Mouse (Mus musculus) limb, embryonic 13.5 days (tissue): ENCODE measurements around the gene Zfp459. TPM values are rescaled to one million over a fixed set of nuclear protein-coding genes. Genes with fewer than 3 reads are reported as not detected.
"Not testable (repeated sequence)": the region's sequence is repeated elsewhere in the genome, so short reads cannot be mapped to it uniquely, and the experiment has no call there.

Experiments used
- ATAC-seq: fragments of 200-750 bp; cut with Nextera tagmentation; 2 replicates; pipeline ENCODE4 v1.8.0; 2017; ENCODE audit warnings: low read depth, moderate number of reproducible peaks, moderate TSS enrichment; ENCODE audit not compliant: low FRiP score
- H3K27ac ChIP-seq: fragments of 300-500 bp; sonication (generic); 2 replicates; pipeline ENCODE4 v1.5.1; 2015; ENCODE audit warnings: inconsistent platforms, mild to moderate bottlenecking, moderate library complexity
- H3K27me3 ChIP-seq: fragments of 300-500 bp; sonication (generic); 2 replicates; pipeline ENCODE4 v1.6.1; 2015; ENCODE audit warnings: mild to moderate bottlenecking, inconsistent platforms
- H3K36me3 ChIP-seq: fragments of 300-500 bp; sonication (generic); 2 replicates; pipeline ENCODE4 v1.6.1; 2015; ENCODE audit warnings: inconsistent platforms, mild to moderate bottlenecking, moderate library complexity
- H3K4me1 ChIP-seq: fragments of 300-500 bp; sonication (generic); 2 replicates; pipeline ENCODE4 v1.6.1; 2015; ENCODE audit warnings: inconsistent platforms
- H3K4me2 ChIP-seq: fragments of 300-500 bp; sonication (generic); replicated peaks from 2 replicates; pipeline ENCODE4 v1.6.1; 2015; ENCODE audit warnings: inconsistent platforms, mild to moderate bottlenecking, moderate library complexity
- H3K4me3 ChIP-seq: fragments of 300-500 bp; sonication (generic); 2 replicates; pipeline ENCODE4 v1.5.1; 2015; ENCODE audit warnings: moderate library complexity, mild to moderate bottlenecking, inconsistent platforms
- H3K9ac ChIP-seq: fragments of 300-500 bp; sonication (generic); 2 replicates; pipeline ENCODE4 v1.6.1; 2015; ENCODE audit warnings: mild to moderate bottlenecking, inconsistent platforms
- H3K9me3 ChIP-seq: fragments of 300-500 bp; sonication (generic); 2 replicates; pipeline ENCODE4 v1.6.1; 2016; ENCODE audit warnings: inconsistent platforms
- WGBS: fragments of 180-500 bp; shearing (Covaris S2); methylation state at CpG from one replicate; pipeline ENCODE4 v1.1.7; 2015; 5-methylcytosine and 5-hydroxymethylcytosine counted together
- polyA plus RNA-seq: library from polyadenylated mRNA; unstranded; fragments of >200 nt; fragmentation: Nextera tagmentation; extraction: Ambion mirVana; gene quantifications from 2 replicates; pipeline ENCODE4 v1.2.1, GENCODE M21; 2015

The Zfp459 gene
- polyA plus RNA-seq, 1 experiment from 2014 or later: 1.7 TPM

DNA sequence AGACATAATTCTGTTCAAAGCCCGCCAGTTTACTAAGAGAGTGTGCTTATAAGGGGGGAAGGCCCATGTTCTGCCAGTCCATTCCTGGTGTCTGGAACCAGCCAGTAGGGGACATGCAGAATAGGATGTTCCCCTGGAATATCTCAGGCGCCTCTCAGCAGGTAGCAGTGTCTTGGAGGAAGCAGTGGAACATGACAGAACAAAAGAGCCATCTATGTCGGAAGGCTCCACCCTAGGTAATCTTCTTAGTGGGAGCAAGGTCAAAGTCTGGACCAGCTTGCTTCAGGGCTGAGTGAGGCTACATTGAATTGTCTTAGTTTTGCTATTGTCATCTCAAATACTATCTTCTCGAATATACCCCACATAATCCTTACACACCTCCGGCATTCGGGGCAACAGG lies 5.5 kb downstream of the Zfp459 start:
- no peak overlapping the region for H3K27ac ChIP-seq
- no peak overlapping the region for H3K4me3 ChIP-seq
- no peaks in the 10 kb centered on the region for H3K36me3 ChIP-seq
- 94% methylated on average over 6 of the region's 6 CpGs for WGBS
- H3K9me3 ChIP-seq: no peaks in the 10 kb centered on the region
- H3K9ac ChIP-seq: no peak overlapping the region
- H3K4me1 ChIP-seq: 0 out of 2 replicates have a peak, but pooled peaks cover 3% of the 10 kb centered on the region
- ATAC-seq: no peak
- no peak overlapping the region for H3K4me2 ChIP-seq
- no peaks in the 10 kb centered on the region for H3K27me3 ChIP-seq

DNA sequence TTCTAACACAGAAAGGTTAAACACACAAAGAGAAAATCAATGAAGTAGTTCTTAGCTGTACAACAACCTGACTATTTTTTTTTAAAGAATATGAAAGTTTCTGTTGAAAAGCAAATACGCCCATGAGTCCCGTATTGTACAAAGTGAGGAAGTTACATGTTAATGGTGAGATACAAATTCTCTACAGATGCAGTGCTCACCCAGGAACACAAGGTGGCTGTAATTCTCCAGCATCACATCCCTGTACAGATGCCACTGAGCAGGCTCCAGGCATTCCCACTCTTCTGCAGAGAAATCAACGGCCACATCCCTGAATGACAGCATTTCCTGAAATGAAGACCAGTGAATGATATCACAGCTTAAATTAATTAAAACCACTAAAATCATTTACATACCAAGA lies 7.6 kb downstream of the Zfp459 start:
- H3K27me3 ChIP-seq, H3K9me3 ChIP-seq, H3K27ac ChIP-seq, H3K4me1 ChIP-seq, H3K9ac ChIP-seq, H3K4me2 ChIP-seq, ATAC-seq, H3K36me3 ChIP-seq, H3K4me3 ChIP-seq: not testable (repeated sequence)
- 73% methylated on average over 3 of the region's 3 CpGs for WGBS

DNA sequence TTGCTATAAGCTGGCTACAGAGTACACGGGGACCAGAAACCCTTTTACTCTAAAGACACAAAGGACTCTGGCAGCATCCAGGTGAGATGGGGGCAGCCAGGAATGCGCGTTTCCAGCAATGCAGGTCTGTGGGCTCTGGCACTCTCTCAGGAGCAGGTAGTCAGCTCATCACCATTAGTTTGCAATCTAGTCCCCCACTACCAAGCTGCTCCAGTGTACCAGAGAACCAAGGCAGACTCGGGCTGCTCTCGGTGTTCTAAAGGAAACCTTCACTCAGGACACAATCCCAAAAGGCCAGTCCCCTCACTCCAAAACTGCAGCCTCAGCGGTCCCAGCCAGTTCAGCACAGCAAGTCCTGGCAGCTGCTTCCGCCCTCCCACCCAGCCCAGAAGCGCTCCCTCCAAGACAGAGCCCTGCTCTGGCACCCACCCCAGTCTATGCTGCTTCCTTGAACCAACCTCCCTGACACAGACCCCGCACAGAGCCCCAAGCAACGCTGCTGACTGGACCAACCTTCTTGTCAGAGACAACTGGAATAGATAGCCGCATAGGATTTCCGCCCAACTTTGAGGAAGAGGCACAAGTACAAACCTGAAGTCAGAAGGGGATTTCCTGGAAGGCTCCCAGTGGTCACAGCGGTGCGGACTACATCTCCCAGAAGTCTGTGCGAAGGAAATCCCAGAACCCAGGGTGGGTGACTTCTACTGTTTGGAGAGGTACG lies 21.9 kb downstream of the Zfp459 start, which contains the start of gene Zfp429:
Gene Zfp429 (minus strand): TSS at position 637 of the 721 bp plus-strand sequence.
- not testable (repeated sequence) for H3K4me1 ChIP-seq, H3K9me3 ChIP-seq, H3K36me3 ChIP-seq, H3K27me3 ChIP-seq, H3K27ac ChIP-seq
- Histone ChIP-seq H3K4me3 (peak within 1 kb of the TSS; percentile 62), H3K9ac (peak within 1 kb of the TSS; percentile 66), H3K4me2 (peak within 1 kb of the TSS; percentile 64)
- peak; percentile 96 for ATAC-seq
- 4% methylated on average over 16 of the region's 16 CpGs for WGBS

DNA sequence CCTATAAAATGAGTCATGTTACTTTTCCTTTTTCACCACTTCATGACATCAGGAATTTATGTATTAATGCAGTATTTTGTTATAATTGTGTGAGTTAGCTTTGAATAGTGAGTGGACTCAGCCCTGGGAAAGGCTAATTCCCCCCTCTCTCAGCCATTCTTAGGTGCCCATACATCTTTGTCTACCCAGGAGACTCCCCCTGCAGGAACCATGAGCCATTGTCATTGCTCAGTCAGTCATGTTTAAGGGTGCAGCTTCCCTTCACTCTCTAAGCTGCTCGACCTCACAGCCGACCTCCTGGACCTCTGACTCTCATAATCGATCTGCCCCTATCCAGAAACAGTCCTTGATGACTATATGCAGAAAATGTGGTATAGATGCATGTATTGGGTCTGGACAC lies 45.0 kb downstream of the Zfp459 start:
- not testable (repeated sequence) for H3K36me3 ChIP-seq, H3K4me1 ChIP-seq, H3K27me3 ChIP-seq, H3K27ac ChIP-seq, H3K4me3 ChIP-seq, H3K4me2 ChIP-seq, H3K9ac ChIP-seq, H3K9me3 ChIP-seq, ATAC-seq
- 86% methylated on average over 3 of the region's 3 CpGs for WGBS

DNA sequence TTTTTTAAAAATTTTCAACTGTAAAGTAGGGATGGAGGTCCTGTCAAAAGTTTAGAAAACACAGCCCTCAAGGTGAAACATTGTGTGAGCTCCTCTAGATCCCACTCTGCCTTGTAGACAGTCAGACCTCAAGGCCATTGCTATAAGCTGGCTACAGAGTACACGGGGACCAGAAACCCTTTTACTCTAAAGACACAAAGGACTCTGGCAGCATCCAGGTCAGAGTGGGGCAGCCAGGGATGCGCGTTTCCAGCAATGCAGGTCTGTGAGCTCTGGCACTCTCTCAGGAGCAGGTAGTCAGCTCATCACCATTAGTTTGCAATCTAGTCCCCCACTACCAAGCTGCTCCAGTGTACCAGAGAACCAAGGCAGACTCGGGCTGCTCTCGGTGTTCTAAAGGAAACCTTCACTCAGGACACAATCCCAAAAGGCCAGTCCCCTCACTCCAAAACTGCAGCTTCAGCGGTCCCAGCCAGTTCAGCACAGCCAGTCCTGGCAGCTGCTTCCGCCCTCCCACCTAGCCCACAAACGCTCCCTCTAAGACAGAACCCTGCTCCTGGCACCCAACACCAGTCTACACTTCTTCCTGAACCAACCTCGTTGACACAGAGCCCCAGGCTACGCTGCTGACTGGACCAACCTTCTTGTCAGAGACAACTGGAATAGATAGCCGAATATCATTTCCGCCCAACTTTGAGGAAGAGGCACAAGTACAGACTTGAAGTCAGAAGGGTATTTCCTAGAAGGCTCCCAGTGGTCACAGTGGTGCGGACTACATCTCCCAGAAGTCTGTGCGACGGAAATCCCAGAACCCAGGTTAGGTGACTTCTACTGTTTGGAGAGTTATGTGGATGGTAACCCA lies 45.9 kb downstream of the Zfp459 start, which contains the start of the genes Gm28041 and Zfp456:
Gene Gm28041 (minus strand): TSS at position 684 of the 862 bp plus-strand sequence.
Gene Zfp456 (minus strand): TSS at position 761 of the 862 bp plus-strand sequence.
- peak within 1 kb of the TSS; percentile 48 for H3K4me3 ChIP-seq
- peak within 1 kb of the TSS; percentile 48; the same call in 1 of the 2 replicates for H3K9ac ChIP-seq
- not testable (repeated sequence) for H3K36me3 ChIP-seq, H3K27me3 ChIP-seq, H3K27ac ChIP-seq, H3K9me3 ChIP-seq, H3K4me1 ChIP-seq
- whole genome bisulfite sequencing: 16% methylated on average over 13 of the region's 15 CpGs
- peak within 1 kb of the TSS; percentile 62 for H3K4me2 ChIP-seq
- ATAC-seq: peak; percentile 95

DNA sequence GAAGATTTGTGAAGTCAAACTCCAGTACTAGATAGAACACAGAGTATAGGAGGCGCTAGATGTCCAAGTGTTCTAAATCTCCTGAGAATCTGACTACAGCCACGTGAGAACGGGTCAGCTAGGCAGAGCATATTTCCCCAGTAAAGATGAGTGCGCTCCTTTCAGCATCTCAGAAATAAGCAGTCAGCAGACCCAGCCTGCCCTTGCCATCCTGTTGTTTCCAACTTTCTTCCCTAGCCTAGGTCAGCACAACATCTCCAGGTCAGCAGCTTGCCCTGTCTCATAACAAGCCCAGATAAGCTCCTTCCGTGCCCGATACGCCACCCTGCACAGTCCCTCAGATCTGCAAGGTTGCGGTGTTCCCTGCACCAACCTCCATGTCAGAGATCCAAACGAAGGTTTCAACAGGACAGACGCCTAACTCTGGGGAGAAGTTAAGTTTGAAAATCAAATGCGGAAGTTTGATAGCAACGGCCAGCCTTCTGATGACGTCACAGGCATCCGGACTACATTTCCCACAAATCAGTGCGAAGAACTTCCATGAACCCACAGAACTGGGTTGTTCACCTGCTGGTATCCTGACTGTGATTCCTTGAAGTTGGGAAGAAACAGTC lies 61.0 kb downstream of the Zfp459 start, which contains the start of the genes Gm28044 and Zfp953:
Gene Gm28044 (minus strand): TSS at position 406 of the 614 bp plus-strand sequence.
Gene Zfp953 (minus strand): TSS at position 475 of the 614 bp plus-strand sequence.
- 0 out of 2 replicates have a peak, but pooled peaks cover 3% of the 10 kb centered on the region for H3K4me1 ChIP-seq
- ATAC-seq: peak; percentile 94
- peak within 1 kb of the TSS; percentile 84 for H3K9ac ChIP-seq
- H3K36me3 ChIP-seq: no peaks in the 10 kb centered on the region
- peak within 1 kb of the TSS; percentile 82 for H3K4me3 ChIP-seq
- 0% methylated on average over 15 of the region's 15 CpGs for WGBS
- peak within 1 kb of the TSS; percentile 79 for H3K4me2 ChIP-seq
- H3K9me3 ChIP-seq: no peaks in the 10 kb centered on the region
- H3K27me3 ChIP-seq: no peaks in the 10 kb centered on the region
- peak within 1 kb of the TSS; percentile 39; the same call in 1 of the 2 replicates for H3K27ac ChIP-seq

Other genes starting within 250 kb of the Zfp459 start
- gene Rsl1, start 248.2 kb downstream of the Zfp459 start, polyA plus RNA-seq: 7.9 and 9.5 TPM in 2 replicates
- 2.8 and 3.0 TPM in 2 replicates for gene Zfp455, start 226.9 kb downstream of the Zfp459 start, polyA plus RNA-seq
- gene Zfp458, start 143.0 kb downstream of the Zfp459 start, polyA plus RNA-seq: 2.0 and 2.3 TPM in 2 replicates
- 0.51 and 0.66 TPM in 2 replicates for gene Zfp457, start 114.9 kb downstream of the Zfp459 start, polyA plus RNA-seq
- gene Zfp595, start 88.8 kb downstream of the Zfp459 start, polyA plus RNA-seq: 2.4 and 2.5 TPM in 2 replicates
- not detected in 2 replicates for gene Gm28044, start 60.9 kb downstream of the Zfp459 start, polyA plus RNA-seq
- gene Zfp953, start 60.8 kb downstream of the Zfp459 start, polyA plus RNA-seq: 0.69 and 1.2 TPM in 2 replicates
- gene Gm28041, start 45.7 kb downstream of the Zfp459 start, polyA plus RNA-seq: 0.32 and 0.36 TPM in 2 replicates
- gene Zfp456, start 45.6 kb downstream of the Zfp459 start, polyA plus RNA-seq: 1.6 and 1.7 TPM in 2 replicates
- gene Zfp429, start 21.6 kb downstream of the Zfp459 start, polyA plus RNA-seq: 5.6 and 7.9 TPM in 2 replicates
- gene Zfp874a, start 30.2 kb upstream of the Zfp459 start, polyA plus RNA-seq: 11.5 and 11.6 TPM in 2 replicates
- gene Zfp874b, start 62.8 kb upstream of the Zfp459 start, polyA plus RNA-seq: 3.2 and 3.8 TPM in 2 replicates
- 21.4 and 22.1 TPM in 2 replicates for gene Zfp58, start 79.1 kb upstream of the Zfp459 start, polyA plus RNA-seq
- gene Gm26965, start 104.7 kb upstream of the Zfp459 start, polyA plus RNA-seq: not detected in 2 replicates
- 25.4 and 26.5 TPM in 2 replicates for gene Zfp87, start 104.8 kb upstream of the Zfp459 start, polyA plus RNA-seq
- gene Zfp748, start 132.4 kb upstream of the Zfp459 start, polyA plus RNA-seq: 15.3 and 15.9 TPM in 2 replicates
- 4.5 TPM in 2 replicates for gene Zfp729b, start 188.3 kb upstream of the Zfp459 start, polyA plus RNA-seq
- gene Gm49345, start 216.4 kb upstream of the Zfp459 start, polyA plus RNA-seq: 0.59 TPM in 1 of 2 replicates, not detected in the other
- 3.2 and 3.6 TPM in 2 replicates for gene Zfp729a, start 216.4 kb upstream of the Zfp459 start, polyA plus RNA-seq